Mouse (Mus musculus): ENCODE measurements around the gene Palm3.
A peak's percentile ranks its signal among the peaks of the same experiment; 100 is the strongest.

The Palm3 gene

DNA sequence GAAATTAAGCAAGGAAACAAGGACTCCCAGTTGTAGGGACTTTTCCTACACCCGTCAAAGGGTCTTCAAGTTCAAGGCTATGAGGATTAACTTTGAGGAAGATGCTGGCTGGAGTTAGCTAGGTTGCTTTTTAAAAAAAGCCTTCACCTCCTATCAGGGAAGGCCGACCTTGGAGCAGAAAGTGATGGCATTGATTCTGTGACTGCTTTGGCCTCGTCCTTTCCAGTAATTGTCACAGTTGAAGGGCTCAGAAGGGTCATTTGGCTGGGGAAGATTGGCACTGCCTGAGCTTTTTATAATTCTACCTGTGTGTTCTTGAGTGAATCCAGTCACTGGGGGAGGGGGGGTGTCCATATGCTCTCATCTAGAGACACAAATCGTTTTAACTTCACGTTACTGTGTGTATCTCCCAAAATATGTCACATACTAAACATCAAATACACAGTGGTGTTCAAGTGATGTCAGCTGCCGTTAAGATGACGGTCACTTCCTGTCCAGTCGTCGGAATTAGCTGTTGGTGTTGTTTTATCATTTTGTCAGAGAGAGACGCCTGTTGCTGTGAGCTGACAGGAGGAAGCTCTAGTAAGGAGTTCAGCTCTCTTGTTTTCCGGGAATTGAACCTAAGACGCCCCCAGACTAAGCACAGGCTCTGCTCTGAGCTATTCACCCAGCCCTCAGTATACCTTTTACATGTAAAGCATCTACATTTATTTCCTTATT, 47.2 kb downstream of the Palm3 start:
- no peak for DNase-seq

DNA sequence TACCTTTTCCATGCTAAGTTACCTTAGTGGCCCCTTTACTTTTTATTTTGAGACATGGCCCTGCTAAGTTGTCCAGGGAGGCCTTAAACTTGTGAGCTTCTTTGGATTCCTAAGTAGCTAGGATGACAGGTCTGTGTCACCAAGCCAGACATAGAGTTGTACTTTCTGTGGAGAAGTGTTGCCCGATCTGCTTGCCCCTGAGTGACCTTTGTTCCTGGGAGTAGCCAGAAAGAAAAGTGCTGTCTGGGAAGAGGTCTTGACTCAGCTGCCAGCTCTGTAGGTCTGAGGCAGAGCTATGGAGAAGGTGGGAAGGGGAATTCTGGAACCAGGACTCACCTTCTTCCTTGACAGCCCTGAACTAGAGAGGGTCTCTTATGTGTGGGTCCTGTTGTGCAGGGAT, 47.9 kb downstream of the Palm3 start:
- no peak for DNase-seq

GRCm38 (mm10) chr8:84069750-84070149, 48.5 kb downstream of the Palm3 start:
- DNase-seq: no peak

DNA sequence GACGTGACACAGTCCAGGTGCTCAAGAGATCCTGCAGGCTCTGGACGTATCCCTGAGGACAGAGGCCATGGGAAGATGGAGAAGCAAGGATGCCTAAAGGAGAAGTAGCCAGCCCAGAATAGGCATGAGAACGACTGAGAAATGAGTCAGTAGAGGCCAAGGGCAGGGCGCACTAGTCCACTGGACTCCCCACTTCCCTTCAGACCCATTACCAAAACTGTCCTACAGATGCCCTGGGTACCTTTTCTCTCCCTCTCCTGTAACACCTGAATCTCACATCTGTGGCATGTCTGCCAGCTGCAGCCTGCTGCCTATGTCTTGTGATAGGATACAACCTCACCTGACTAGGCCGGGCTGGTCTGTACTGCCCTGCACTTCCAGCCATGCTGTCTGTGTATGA, 49.0 kb downstream of the Palm3 start:
- no peak for DNase-seq

DNA sequence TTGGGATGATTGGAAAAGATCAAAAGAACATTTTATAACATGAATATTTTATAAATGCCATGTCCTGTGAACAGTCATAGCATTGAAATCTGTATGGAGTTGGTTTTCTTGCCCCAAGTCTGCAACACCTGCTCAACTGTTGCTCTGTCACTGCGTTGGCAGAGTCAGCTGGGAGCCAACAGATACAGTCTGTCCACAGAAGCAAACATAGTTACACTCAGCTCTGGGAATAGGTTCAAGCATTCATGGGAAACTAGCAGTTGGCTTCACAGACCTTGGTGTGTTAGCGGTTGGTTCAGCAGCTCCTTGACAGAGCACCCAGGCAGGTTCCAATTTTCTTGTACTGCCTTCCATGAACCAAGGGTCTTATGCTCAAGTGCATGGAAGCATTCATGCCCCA, 49.4 kb downstream of the Palm3 start:
- DNase-seq: no peak

GRCm38 (mm10) chr8:84071921-84072320, 50.6 kb downstream of the Palm3 start:
- no peak for DNase-seq

- DNase-seq: no peak
Observed at GRCm38 (mm10) chr8:84072321-84072720, 51.0 kb downstream of the Palm3 start.

DNA sequence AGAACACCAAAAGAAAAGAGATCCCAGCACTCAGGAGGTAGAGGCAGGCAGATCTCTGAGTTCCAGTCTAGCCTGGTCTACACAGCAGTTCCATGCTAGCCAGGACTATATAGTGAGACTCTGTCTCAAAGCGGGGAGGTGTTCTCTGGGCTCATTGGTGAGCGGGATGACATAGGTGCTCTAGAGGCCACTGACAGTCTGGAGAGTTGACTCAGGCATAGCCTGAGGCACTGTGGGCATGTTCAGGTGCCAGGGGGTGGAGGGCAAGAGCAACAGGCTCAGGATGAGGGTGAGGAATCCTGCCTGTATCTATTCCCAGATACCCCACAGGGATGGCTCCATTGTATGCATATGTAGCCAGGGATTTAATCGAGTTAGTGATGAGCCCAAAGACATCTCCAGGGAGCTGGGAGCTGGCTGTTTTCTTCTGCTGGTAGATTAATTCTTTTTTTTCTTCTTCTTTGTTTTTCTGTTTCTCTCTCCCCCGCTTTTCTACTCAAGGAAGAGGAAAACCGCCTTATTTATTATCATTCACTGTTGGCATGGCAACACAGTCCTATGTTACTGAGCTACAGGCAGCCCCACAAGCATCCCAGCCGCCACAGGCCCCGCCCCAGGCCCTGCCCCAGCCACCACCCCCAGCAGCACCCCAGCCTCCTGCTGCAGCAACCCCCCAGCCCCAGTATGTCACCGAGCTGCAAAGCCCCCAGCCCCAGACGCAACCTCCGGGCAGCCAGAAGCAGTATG, 52.1 kb downstream of the Palm3 start:
- DNase-seq: no peak

- no peak for DNase-seq
Observed at GRCm38 (mm10) chr8:84076412-84076811, 55.1 kb downstream of the Palm3 start.

GRCm38 (mm10) chr8:84076849-84077248, 55.6 kb downstream of the Palm3 start:
- no peak for DNase-seq

DNA sequence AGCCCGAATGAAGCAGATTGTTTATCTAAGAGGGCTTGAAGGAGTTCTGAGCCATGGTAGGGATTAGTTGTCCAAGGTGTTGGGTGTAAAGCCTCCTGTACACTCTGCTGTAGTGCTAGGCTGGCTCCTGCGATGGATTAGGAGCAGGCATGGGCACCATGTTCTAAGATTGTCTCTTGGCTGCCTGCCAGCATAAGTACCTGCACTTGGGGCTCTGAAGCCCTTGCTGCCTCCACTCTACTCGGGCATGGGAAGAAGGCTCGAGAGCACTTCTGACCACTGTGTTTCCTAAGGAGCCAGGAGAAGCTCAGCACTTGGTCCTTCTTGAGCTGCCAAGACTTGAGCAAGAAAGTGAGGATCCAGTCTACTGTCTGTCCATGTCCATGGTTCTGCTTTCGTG, 57.9 kb downstream of the Palm3 start:
- peak; percentile 51 for DNase-seq

Data from lung, postnatal 14 days (tissue).